Mouse (Mus musculus) embryonic facial prominence, embryonic 14.5 days (tissue): Measurements from ENCODE around the gene Mrpl55. TPM values are rescaled to one million over a fixed set of nuclear protein-coding genes. Genes with fewer than 3 reads are reported as not detected.
"Not testable (repeated sequence)": the region's sequence is repeated elsewhere in the genome, so short reads cannot be mapped to it uniquely, and the experiment has no call there.

Experiments used
- ATAC-seq: fragments of 200-750 bp; cut with Nextera tagmentation; 2 replicates; pipeline ENCODE4 v1.8.0; 2017; ENCODE audit warnings: low read depth, moderate number of reproducible peaks, moderate TSS enrichment
- DNase-seq: peaks from one replicate; pipeline ENCODE4 v3.0.0-alpha.2; 2015; ENCODE audit warnings: low spot score
- H3K27ac ChIP-seq: fragments of 300-500 bp; sonication (generic); replicated peaks from 2 replicates; pipeline ENCODE4 v1.5.1; 2014; ENCODE audit warnings: low read depth, mild to moderate bottlenecking, low read length, moderate library complexity
- H3K27me3 ChIP-seq: fragments of 300-500 bp; sonication (generic); replicated peaks from 2 replicates; pipeline ENCODE4 v1.6.1; 2014; ENCODE audit warnings: low read length; ENCODE audit not compliant: control insufficient read depth, insufficient read depth
- H3K36me3 ChIP-seq: fragments of 300-500 bp; sonication (generic); 2 replicates; pipeline ENCODE4 v1.6.1; 2014; ENCODE audit warnings: low read length, mixed read lengths; ENCODE audit not compliant: control insufficient read depth, insufficient read depth
- H3K4me1 ChIP-seq: fragments of 300-500 bp; sonication (generic); 2 replicates; pipeline ENCODE4 v1.6.1; 2014; ENCODE audit warnings: antibody characterized with exemption, low read length; ENCODE audit not compliant: control insufficient read depth, insufficient read depth
- H3K4me2 ChIP-seq: fragments of 300-500 bp; sonication (generic); 2 replicates; pipeline ENCODE4 v1.6.1; 2014; ENCODE audit warnings: low read depth, mild to moderate bottlenecking, low read length, moderate library complexity, mixed read lengths
- H3K4me3 ChIP-seq: fragments of 300-500 bp; sonication (generic); 2 replicates; pipeline ENCODE4 v1.5.1; 2014; ENCODE audit warnings: low read depth, mild to moderate bottlenecking, low read length
- H3K9ac ChIP-seq: fragments of 300-500 bp; sonication (generic); 2 replicates; pipeline ENCODE4 v1.6.1; 2014; ENCODE audit warnings: low read depth, mild to moderate bottlenecking, low read length, moderate library complexity, mixed read lengths
- H3K9me3 ChIP-seq: fragments of 300-500 bp; sonication (generic); 2 replicates; pipeline ENCODE4 v1.6.1; 2016; ENCODE audit warnings: low read length; ENCODE audit not compliant: control insufficient read depth
- WGBS: fragments of 180-500 bp; shearing (Covaris S2); extraction: QIAGEN DNeasy Blood & Tissue Kit; methylation state at CpG from one replicate; pipeline ENCODE4 v1.1.7; 2014; 5-methylcytosine and 5-hydroxymethylcytosine counted together
- polyA plus RNA-seq: library from polyadenylated mRNA; unstranded; fragments of >200 nt; fragmentation: Nextera tagmentation; extraction: Ambion mirVana; gene quantifications from 2 replicates; pipeline ENCODE4 v1.2.1, GENCODE M21; 2014

The Mrpl55 gene
- polyA plus RNA-seq, 1 experiment from 2014 or later, result 81.9 TPM

DNA sequence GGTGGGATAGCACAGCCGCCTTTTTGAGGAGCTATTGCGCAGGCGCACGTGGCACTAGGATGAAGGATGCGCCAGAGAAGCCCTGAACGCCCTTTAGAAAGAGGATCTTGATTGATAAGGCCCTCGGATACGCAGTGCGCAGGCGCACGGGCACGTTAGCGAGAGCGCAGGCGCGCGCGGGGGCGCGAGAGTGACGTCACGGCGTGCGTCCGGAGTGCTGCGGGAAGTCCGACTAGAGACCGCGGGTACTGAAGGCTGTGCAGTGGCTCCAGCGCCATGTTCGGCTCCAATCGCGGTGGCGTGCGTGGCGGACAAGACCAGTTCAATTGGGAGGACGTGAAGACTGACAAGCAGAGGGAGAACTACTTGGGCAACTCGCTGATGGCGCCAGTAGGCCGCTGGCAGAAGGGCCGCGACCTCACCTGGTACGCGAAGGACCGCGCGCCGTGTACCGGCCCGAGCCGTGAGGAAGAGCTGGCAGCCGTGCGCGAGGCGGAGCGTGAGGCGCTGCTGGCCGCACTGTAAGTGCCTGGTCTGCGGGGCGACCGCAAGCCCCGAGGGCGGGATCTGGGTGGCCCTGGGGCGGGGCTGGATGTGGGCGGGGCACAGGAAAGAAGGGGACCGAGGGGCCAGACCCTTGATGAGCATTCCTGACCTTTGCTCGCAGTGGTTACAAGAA, 6.0 kb downstream of the Mrpl55 start, which contains the start of gene 2310033P09Rik:
2310033P09Rik (plus strand) TSS at position 169 of the 679 bp plus-strand sequence.
- peak within 1 kb of the TSS; percentile 91 for H3K4me3 ChIP-seq
- DNase-seq, result peak; percentile 96
- no peaks in the 10 kb centered on the region for H3K27me3 ChIP-seq
- H3K9ac ChIP-seq, result peak within 1 kb of the TSS; percentile 93
- peak within 1 kb of the TSS; percentile 94 for H3K27ac ChIP-seq
- peak; percentile 87 for ATAC-seq
- no peaks in the 10 kb centered on the region; the same call in 1 of the 2 replicates for H3K4me1 ChIP-seq
- peak within 1 kb of the TSS; percentile 79 for H3K4me2 ChIP-seq
- WGBS, result 0% methylated on average over 48 of the region's 67 CpGs
- H3K36me3 ChIP-seq, result peaks cover 67% of the 10 kb centered on the region
- H3K9me3 ChIP-seq, result no peaks in the 10 kb centered on the region

DNA sequence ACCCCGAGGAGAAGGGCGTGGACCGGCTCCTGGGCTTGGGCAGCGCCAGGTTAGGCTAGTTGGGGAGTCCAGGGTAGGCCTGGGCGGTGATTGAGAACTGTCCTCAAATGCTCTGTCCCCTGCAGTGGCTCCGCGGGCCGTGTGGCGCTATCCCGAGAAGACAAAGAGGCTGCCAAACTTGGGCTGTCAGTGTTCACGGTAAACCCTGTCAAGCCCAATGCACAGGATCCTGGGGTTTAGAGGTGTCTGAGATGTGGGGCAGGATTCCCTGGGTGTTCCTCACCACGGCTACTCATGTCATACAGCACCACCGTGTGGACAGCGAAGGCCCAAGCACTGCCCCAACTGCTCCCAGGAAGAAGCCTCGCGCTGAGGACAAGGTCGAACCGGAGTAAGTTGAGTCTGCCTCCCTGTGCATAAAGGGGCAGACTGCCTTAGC, 6.7 kb downstream of the Mrpl55 start:
- peak overlapping the region; percentile 79 for H3K4me2 ChIP-seq
- H3K9ac ChIP-seq, result peak overlapping the region; percentile 93
- no peaks in the 10 kb centered on the region for H3K27me3 ChIP-seq
- no peaks in the 10 kb centered on the region; the same call in 1 of the 2 replicates for H3K4me1 ChIP-seq
- 9% methylated on average over 17 of the region's 18 CpGs for WGBS
- H3K36me3 ChIP-seq, result peaks cover 70% of the 10 kb centered on the region
- ATAC-seq (peak; percentile 61), DNase-seq (peak; percentile 83)
- peak overlapping the region; percentile 94 for H3K27ac ChIP-seq
- peak overlapping the region; percentile 91 for H3K4me3 ChIP-seq
- H3K9me3 ChIP-seq, result no peaks in the 10 kb centered on the region

DNA sequence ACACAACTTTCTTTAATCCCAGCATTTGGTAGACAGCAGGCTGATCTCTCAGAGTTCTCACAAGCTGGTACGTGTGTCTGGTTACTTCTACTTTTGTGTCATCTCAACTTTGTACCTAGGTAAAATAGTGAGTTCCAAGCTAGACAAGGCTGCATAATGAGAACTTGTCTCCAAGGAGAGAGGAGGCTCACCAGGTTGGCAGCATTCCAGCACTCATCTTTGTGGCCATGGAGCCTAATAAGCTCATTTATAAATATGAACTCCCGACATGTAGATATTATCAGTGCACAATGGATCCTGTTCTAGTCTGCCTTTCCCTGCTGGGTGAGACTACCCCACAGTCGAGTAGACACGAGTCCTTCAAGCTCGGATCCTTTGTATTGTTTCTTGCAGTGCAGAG, 7.3 kb downstream of the Mrpl55 start:
- Histone ChIP-seq H3K9ac (peak overlapping the region; percentile 93; the same call in 1 of the 2 replicates), H3K4me3 (peak overlapping the region; percentile 91), H3K27me3 (no peaks in the 10 kb centered on the region), H3K36me3 (peaks cover 66% of the 10 kb centered on the region), H3K9me3 (no peaks in the 10 kb centered on the region), H3K27ac (no peak overlapping the region; the same call in 1 of the 2 replicates), H3K4me1 (no peaks in the 10 kb centered on the region; the same call in 1 of the 2 replicates), H3K4me2 (peak overlapping the region; percentile 79)
- ATAC-seq, result no peak
- no peak for DNase-seq
- 67% methylated on average over 5 of the region's 5 CpGs for WGBS

DNA sequence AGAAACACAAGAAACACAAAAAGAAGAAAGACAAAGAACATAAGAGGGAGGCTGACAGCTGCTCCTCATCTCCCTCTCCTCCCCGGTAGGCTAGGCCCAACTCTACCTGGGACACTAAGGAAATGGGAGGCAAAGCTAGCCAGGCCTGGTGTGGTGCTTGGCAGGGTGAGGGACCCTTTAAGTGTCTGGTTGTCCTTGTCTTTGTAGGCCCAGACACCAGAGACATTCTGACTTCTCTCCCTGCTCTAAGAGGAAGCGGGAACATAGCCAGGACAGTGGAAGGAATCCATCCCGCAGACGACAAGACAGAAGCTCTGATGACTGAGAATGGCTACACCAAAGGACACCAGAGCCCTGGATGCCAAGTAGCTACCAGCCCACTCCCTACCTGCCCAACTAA, 7.7 kb downstream of the Mrpl55 start:
- H3K4me1 ChIP-seq, result no peaks in the 10 kb centered on the region; the same call in 1 of the 2 replicates
- H3K9ac ChIP-seq, result no peak overlapping the region
- no peaks in the 10 kb centered on the region for H3K27me3 ChIP-seq
- H3K9me3 ChIP-seq, result no peaks in the 10 kb centered on the region
- ATAC-seq, result no peak
- H3K4me3 ChIP-seq, result no peak overlapping the region
- no peak for DNase-seq
- peaks cover 67% of the 10 kb centered on the region for H3K36me3 ChIP-seq
- WGBS, result 80% methylated on average over 4 of the region's 4 CpGs
- no peak overlapping the region for H3K4me2 ChIP-seq
- H3K27ac ChIP-seq, result no peak overlapping the region

DNA sequence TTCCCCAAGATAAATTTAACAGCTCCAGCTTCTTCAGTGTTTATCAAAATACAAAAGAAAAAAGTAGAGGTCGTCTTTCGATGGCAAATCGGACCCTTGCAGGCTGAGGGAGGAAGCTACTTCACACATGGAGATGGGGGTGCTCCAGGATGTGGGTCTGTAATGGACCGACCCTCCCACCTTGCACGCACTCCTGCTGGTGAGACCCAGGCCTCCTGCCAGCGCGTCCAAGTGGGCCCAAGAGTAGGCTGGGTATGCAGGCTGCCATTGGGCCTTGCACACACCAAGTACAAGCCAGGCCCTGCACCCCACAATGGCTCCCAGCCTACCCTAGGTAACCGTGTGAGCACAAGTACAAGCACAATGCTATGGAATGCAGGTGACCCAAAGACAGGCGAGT, 9.3 kb downstream of the Mrpl55 start:
- peaks cover 54% of the 10 kb centered on the region for H3K36me3 ChIP-seq

DNA sequence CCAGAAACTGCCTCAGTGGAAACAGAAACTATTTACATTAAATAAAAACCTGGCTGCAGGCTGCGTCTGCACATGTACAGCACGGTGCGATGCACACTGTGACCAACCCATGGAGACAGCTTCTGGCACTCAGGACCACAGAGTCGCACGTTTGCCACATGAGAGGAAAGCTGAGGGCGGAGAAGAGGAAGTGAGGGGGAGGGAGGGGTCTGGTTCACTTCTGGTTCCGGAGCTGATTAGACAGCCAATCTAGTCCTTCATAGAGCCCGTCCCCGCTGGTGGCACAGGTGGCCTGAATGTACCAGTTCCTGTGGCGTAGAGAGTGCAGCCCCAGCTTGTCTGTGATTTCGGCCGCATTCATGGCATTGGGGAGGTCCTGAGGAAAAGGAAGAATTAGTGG, 10.0 kb downstream of the Mrpl55 start:
- WGBS, result 85% methylated on average over 12 of the region's 12 CpGs
- H3K4me1 ChIP-seq, DNase-seq, H3K9me3 ChIP-seq, H3K4me2 ChIP-seq, H3K27me3 ChIP-seq, H3K4me3 ChIP-seq, H3K27ac ChIP-seq, ATAC-seq, H3K9ac ChIP-seq: not testable (repeated sequence)
- peaks cover 53% of the 10 kb centered on the region for H3K36me3 ChIP-seq

More for the DNA sequence above, 9.3 kb downstream of the Mrpl55 start:
- ATAC-seq, H3K4me1 ChIP-seq, H3K4me3 ChIP-seq, DNase-seq, H3K9me3 ChIP-seq, H3K4me2 ChIP-seq, H3K27me3 ChIP-seq, H3K27ac ChIP-seq, H3K9ac ChIP-seq: not testable (repeated sequence)
- 80% methylated on average over 6 of the region's 9 CpGs for WGBS

DNA sequence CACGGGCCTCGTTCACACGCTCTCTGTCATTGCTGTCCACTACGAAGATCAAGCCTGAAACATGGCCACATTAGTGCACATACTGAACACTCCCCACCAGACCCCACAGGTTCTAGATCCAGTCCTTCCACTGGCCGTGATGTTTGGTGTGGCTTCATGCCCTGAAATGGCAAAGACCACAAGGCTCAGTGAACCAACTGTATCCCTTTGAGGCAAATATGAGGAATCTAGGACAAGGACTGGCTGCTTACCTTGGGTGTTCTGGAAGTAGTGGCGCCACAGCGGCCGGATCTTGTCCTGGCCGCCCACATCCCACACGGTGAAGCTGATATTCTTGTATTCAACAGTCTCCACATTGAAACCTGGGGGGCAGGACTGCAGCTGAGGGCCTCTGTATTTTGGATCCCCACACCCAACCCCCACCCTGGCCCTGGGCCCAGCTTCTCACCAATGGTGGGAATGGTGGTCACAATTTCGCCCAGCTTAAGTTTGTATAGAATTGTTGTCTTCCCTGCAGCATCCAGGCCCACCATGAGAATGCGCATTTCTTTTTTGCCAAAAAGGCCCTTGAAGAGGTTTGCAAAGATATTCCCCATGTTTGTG, 10.7 kb downstream of the Mrpl55 start:
- ATAC-seq (no peak), DNase-seq (no peak)
- H3K27ac ChIP-seq, result no peak overlapping the region
- H3K4me2 ChIP-seq, result no peak overlapping the region
- H3K9me3 ChIP-seq, result no peaks in the 10 kb centered on the region
- WGBS, result 92% methylated on average over 12 of the region's 12 CpGs
- peaks cover 58% of the 10 kb centered on the region for H3K36me3 ChIP-seq
- no peak overlapping the region for H3K4me3 ChIP-seq
- H3K9ac ChIP-seq, result no peak overlapping the region
- H3K4me1 ChIP-seq, result no peaks in the 10 kb centered on the region; the same call in 1 of the 2 replicates
- no peaks in the 10 kb centered on the region for H3K27me3 ChIP-seq

DNA sequence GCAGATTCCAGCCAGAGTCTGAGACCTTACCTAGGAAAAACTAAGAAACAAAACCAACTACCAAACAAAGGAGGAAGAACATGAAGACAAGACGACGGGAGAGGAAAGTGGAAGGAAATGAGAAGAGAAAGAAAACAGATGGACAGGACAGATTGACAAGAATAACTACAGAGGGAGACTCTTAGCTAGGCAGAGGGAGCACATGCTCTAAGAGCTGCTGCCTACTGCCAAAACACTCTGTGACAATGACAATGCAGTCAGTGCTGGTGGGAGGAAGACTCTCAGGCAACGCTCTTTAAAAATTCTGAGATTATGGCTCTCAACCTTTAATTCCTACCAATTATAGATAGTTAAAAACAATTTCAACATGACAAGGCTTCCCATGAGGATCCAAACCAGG, 14.7 kb downstream of the Mrpl55 start:
- Histone ChIP-seq H3K9me3 (no peaks in the 10 kb centered on the region), H3K36me3 (peaks cover 45% of the 10 kb centered on the region), H3K27me3 (no peaks in the 10 kb centered on the region), H3K4me1 (peaks cover 4% of the 10 kb centered on the region; the same call in 1 of the 2 replicates), H3K27ac (no peak overlapping the region), H3K9ac (no peak overlapping the region), H3K4me2 (no peak overlapping the region), H3K4me3 (no peak overlapping the region)
- WGBS, result 78% methylated on average over 3 of the region's 3 CpGs
- DNase-seq (no peak), ATAC-seq (no peak)
